Mouse (Mus musculus) cerebellum, adult 2 months (tissue): ENCODE data around the gene Otud7a.

Experiments used
- CTCF ChIP-seq: fragments of 200-500 bp; IDR thresholded peaks from 2 replicates; pipeline ENCODE4 v1.5.1; 2011; ENCODE audit warnings: low read depth, mild to moderate bottlenecking, control low read depth, low read length, moderate library complexity, borderline replicate concordance; ENCODE audit not compliant: insufficient read depth
- POLR2A ChIP-seq: fragments of 200-500 bp; IDR thresholded peaks from 2 replicates; pipeline ENCODE4 v1.6.1; 2011; ENCODE audit warnings: low read length, control low read depth, borderline replicate concordance; ENCODE audit not compliant: insufficient read depth

- TF ChIP-seq CTCF (no peak), POLR2A (no peak)
Observed at GRCm38 (mm10) chr7:63522403-63522802, 77.9 kb downstream of the Otud7a start.
